Mouse (Mus musculus): Measurements from ENCODE around the gene Jak1. TPM values are rescaled to one million over a fixed set of nuclear protein-coding genes. Genes with fewer than 3 reads are reported as not detected.
A peak's percentile ranks its signal among the peaks of the same experiment; 100 is the strongest.

The Jak1 gene
- total and polyA plus RNA-seq, 3 experiments = 116 to 157 (median 118) TPM

DNA sequence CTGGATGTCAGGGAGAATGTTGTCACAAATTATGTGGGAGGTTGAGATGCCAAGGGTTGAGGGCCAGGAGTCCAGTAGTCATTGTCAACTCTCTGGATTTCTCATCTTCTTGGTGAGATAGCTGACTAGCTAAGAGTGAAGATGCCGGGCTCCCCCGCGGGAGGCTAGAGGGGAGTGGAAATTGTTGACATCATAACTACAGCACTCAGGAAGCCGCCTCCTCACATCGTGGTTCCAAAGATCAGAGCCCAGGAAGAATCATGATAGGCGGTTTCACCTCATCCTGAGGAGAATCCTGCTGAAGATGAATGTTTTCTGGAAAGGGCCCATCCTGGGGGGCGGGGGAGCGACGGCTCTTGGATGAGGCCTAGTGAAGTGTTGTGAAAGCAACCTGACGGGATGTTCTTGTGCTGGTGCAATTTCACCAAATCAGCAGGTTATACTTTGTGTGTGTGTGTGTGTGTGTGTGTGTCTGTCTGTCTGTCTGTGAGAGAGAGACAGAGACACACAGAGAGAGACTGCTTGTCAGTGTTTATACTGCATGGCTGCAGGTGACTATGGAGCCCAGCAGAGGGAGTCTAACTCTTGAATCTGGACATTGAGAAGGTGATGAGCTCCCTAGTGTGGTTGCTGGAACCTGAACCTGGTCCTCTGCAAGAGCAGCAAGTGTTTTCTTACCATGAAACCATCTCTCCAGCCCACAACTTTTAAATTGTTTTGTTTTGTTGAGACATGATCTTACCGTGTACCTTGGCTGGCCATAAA, 118.0 kb downstream of the Jak1 start:
- no peak for DNase-seq

DNA sequence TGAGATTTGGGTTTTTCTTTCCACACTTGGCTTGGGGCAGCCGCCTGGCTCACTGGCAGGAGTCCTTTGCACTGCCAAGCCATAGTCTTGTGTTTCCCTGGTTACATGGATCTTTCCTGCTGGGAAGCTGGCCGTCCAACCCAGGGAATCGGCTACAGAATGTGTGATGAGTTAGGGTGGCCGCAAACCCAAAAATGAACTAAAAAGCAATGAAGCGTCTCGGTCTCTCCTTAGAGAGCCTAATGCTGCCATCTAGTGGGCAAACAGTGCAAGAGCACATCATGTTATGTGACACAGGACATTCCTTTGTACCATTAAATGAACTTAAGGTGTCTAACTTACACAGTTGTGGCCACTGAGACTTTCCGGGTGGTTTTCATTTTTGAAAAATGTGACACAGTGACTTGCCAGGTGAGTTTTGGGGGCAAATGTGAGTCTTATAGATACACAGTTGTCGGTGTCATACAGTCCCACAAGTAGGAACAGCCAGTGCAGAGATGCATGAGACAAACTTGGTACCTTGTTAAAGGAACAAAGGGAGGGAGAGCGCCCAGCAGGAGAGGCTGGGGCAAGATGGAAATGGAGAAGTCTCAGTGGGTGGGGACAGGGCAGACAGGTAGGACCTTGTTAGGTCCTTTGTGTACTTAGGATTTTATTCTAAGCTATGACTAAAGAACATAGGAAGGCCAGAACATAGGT, 118.9 kb downstream of the Jak1 start:
- DNase-seq = peak; percentile 52

DNA sequence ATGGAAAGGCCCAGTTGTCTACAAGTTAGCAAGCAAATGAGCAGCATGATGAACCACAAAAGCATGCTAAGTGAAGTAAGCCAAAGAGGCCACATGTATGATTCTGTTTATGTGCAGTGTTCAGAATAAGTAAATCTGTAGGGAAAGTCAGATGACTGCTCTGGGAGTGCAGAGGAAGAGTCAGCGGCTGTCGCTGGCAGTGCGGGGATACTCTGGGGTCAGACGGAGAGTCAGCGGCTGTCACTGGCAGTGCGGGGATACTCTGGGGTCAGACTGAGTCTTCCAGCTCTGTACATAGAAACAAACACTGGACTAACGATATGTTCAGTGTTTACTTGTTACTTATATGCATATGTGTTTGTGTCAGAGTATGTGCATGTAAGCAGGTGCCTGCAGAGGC, 120.3 kb downstream of the Jak1 start:
- no peak for DNase-seq

DNA sequence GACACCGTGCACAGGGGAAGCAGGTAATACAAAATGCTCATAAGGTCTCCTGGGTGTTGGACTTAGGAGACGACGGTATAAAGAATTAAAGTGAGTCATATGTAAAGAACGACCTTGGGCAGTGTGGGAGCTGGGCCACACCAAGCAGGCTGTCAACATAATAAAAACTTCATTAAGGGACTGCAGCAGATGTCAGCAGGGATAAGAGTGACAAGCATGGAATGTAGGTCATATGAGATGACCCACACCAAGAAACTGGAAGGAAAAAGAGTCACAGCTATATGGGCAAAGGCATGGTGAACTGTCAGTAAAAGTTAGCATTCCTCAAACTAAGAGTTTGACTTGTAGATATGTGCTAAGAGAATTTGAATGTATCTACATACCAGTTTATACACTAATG, 120.7 kb downstream of the Jak1 start:
- DNase-seq = no peak

DNA sequence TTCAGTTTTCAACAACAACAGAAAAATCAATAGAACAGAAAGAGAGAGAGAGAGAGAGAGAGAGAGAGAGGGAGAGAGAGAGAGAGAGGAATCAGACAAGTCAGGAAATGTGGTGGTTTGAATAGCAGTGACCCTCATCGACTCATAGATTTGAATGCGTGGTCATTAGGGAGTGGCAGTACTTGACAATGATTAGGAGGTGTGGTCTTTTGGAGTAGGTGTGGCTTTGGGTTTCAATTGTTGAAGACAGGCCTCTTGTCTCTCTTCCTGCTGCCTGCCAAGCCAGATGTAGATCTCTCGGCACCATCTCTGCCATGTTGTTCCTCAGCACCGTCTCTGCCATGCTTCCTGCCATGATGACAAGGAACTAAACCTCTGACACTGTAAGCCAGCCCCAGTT, 121.2 kb downstream of the Jak1 start:
- DNase-seq = no peak

DNA sequence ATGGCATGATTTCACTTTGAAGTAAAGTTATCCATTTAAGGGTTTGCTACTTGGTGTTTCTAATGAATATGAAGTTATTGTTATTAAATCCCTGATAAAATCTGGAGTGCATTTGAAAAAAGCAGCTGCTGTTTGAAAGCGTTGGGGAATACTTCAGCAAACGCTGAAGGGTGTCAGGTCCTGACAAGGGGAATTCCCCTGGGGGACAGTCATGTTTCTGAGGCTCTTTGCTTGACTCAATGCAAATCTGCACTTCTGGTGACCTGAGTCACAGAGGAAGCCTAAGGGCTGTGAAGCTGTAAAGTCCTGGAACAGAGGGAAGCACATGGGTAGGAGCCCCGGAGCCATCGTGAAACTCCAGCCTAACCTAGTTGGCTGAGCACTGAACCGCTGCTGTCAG, 123.3 kb downstream of the Jak1 start:
- no peak for DNase-seq

DNA sequence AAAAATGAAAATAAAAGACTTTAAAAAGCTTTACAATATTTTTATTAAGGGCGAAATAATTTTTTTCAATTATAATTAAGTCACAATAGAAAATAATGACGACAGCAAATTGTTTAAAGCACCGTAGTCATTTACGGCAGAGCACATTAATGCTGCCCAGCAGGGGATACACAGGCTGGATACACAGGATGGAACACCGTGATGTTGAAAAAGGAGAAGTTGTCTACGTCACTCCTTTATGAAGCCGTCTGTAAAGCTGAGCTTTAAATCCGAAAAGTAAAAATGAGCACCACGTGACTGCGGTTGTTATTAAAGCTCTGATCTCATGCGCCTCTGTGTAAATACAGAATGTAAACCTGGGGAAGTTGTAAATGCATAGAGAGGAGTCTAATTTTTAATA, 127.1 kb downstream of the Jak1 start:
- DNase-seq = no peak

DNA sequence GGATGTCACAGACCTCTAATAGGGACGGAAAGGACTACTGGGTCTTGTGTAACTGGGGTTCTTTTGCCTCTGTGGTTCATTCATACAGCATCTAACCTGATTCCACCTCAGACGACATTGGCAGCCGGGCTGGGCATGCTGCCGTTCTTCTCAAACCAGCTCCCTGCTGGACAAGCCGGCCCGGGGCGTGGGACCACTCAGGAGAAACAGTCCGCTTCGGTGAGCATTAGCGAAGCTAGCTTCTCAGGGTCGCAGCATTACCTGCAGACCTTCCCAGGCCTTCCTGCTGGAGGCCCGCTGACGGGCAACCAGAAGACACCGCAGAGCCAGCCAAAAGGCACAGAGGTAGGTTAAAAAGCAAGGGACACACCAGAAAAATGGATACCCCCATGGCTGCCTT, 129.2 kb downstream of the Jak1 start:
- no peak for DNase-seq

DNA sequence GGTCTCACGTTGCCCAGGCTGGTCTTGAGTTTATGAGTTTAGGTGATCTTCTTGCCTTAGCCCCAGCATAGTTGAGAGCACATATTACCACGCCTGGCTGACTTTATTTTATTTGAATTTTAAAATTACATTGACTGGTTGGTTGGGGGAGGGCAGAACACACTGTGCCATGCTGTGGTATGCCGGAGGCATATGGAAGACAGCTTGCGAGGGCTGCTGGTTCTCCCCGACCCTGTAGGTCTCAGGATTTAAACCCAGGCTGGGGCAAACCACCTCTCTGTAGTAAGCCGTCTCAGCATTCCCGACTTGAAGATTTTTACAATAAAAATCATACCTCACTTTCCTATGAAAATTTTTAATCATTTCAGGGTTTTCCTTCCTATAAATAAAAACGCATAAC, 130.1 kb downstream of the Jak1 start:
- DNase-seq = no peak

DNA sequence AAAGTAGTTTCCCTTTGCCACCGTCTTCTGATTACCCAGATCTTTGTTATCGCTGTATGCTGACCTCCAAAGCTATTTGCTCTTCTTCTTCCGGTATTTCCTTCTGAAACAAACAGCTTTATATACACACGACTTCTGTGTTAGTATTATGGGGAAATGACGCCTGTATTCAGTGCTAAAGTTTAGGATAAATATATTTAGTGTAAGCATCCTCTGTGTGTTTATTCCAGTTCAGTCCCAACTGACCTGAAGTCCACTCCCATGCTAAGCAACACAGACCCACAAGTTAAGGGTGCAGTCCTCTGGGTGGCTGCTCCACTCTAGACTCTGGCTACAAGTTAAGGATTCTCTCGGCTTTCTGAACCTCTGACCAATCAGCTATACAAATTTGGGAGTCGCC, 144.1 kb downstream of the Jak1 start:
- DNase-seq = no peak

DNA sequence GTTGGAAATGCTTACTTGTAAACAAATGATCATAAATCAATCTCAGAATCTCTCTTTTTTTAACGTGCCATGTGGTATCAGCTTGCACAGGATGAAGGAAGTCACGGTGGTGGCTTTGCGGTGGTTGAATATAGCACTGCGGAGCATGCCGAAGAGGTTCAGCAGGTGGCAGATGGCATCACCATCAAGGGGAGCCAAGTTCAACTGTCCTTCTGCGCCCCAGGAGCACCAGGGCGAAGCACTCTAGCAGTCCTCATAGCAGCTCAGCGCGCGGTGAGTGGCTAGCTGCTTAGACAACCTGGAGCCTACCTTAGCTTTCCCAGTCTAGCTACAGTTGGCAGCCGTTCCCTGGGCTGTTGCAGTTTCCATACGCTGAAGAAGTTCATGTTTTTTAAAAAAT, 158.0 kb downstream of the Jak1 start:
- no peak for DNase-seq

Other genes starting within 250 kb of the Jak1 start
- gene Gm10577, start 244.6 kb downstream of the Jak1 start, total RNA-seq (2021) = not detected
- not detected in 2 replicates for gene Gm10577, start 244.6 kb downstream of the Jak1 start, polyA plus RNA-seq (2012; rRNA removed)
- gene Raver2, start 196.3 kb downstream of the Jak1 start, total RNA-seq (2021) = 1 to 10 TPM; 4.2 to 4.8 TPM
- gene Raver2, start 196.3 kb downstream of the Jak1 start, polyA plus RNA-seq (2012; rRNA removed) = 1.4 and 2.0 TPM in 2 replicates
- 1 to 10 TPM; 5.0 to 5.9 TPM for gene Ak4, start 154.0 kb upstream of the Jak1 start, total RNA-seq (2021)
- 3.9 and 6.2 TPM in 2 replicates for gene Ak4, start 154.0 kb upstream of the Jak1 start, polyA plus RNA-seq (2012; rRNA removed)
- 1 to 10 TPM; 3.3 to 6.1 TPM for gene Dnajc6, start 231.4 kb upstream of the Jak1 start, total RNA-seq (2021)
- 0.91 and 1.3 TPM in 2 replicates for gene Dnajc6, start 231.4 kb upstream of the Jak1 start, polyA plus RNA-seq (2012; rRNA removed)

All from adrenal gland, adult 2 months (tissue).